Comparison of ENCODE assay signal across 28 mouse cellular contexts in the genomic region with DNA sequence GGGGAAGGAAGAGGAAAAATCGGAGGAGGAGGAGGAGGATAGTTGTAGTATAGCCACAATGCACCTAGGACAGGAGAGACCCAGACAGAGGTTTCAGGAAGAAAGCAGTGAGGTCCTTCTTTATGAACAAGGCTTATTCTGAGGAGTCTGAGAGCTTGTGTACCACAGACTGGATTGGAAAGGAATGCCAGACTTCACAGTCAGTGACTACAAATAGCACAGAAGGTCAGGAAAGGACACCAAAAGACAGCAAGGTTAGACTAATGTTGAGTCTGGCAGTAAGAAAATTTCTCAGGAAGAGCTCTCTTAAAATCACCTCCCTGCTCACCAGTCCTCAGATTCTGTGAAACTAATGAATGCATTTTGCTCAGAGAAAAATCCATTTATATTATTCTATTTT.
A peak's percentile ranks its signal among the peaks of the same experiment; 100 is the strongest.
DNase-seq lines count a peak whose midpoint lies in the region; ATAC-seq and TF ChIP-seq lines count a peak whose summit lies in the region.
"Had no signal": no experiment of that assay in that cellular context is flagged by ENCODE, and none has a peak within 500 bp of the region (broad histone marks: within the 10 kb centered on the region; RNA-seq: fewer than 3 reads in every experiment).

No protein-coding gene starts in this region.

- TF ChIP-seq EP300 in heart, adult 2 months (IDR thresholded peaks at IDR 0.05; ENCODE audit: insufficient read depth, low read depth, low read length): no peak
- TF ChIP-seq EP300 in heart, postnatal 0 days (IDR thresholded peaks at IDR 0.05; ENCODE audit: low read depth): no peak

- H3K4me1 ChIP-seq in heart, adult 2 months (ENCODE audit: control insufficient read depth, insufficient read depth, low read length): no peaks in the 10 kb centered on the region
- H3K4me1 ChIP-seq in heart, embryonic 10.5 days: peaks cover 3% of the 10 kb centered on the region; the same call in 1 of the 2 replicates
- no peaks in the 10 kb centered on the region for H3K4me1 ChIP-seq in heart, embryonic 11.5 days (ENCODE audit: control insufficient read depth, insufficient read depth, low read length)
- H3K4me1 ChIP-seq in heart, postnatal 0 days (ENCODE audit: control insufficient read depth, insufficient read depth): 0 out of 2 replicates have a peak, but pooled peaks cover 2% of the 10 kb centered on the region
- H3K4me1 ChIP-seq: embryonic facial prominence, embryonic 10.5 days; embryonic facial prominence, embryonic 13.5 days; forebrain, embryonic 12.5 days; forebrain, embryonic 15.5 days had no signal

- no peak for ATAC-seq in heart, embryonic 11.5 days (replicated peaks; ENCODE audit: insufficient number of reproducible peaks, low FRiP score, low TSS enrichment)
- peak; percentile 90 for ATAC-seq in heart, postnatal 0 days (ENCODE audit: insufficient read depth, low read depth)
- ATAC-seq: forebrain, embryonic 15.5 days; hindbrain, postnatal 0 days; inflammation-experienced regulatory T-cells, adult 6 months; intestine, embryonic 16.5 days; Patski had no signal

- intact Hi-C loops in heart, adult 2 months (cut with DNase I): no loop called here

- DNase-seq in heart, adult 2 months: peak in 1 of 2 experiments; percentile 2
- no peak for DNase-seq in heart, adult 11 months
- no peak for DNase-seq in heart, embryonic 10.5 days (ENCODE audit: low spot score)
- DNase-seq in heart, postnatal 0 days (ENCODE audit: low spot score): peak; percentile 72
- DNase-seq in adrenal gland, postnatal 10 days: no peak
- no peak for DNase-seq in left cerebral cortex, adult 11 months (ENCODE audit: low spot score)
- DNase-seq: adrenal gland, postnatal 14 days; B cell, adult 2 months; cerebellum, adult 11-12 months; cerebellum, adult 9-11 months; cerebellum, postnatal 25 days; embryo, embryonic 11 days; gastrocnemius, postnatal 25 days; kidney, adult 18-20 months; kidney, adult 9 months had no signal

- no peak overlapping the region for H3K4me2 ChIP-seq in heart, embryonic 11.5 days
- H3K4me2 ChIP-seq in heart, postnatal 0 days (ENCODE audit: low read depth, low read length): no peak overlapping the region
- H3K4me2 ChIP-seq: embryonic facial prominence, embryonic 13.5 days; forebrain, embryonic 12.5 days; forebrain, embryonic 15.5 days; hindbrain, embryonic 14.5 days had no signal

- 63% methylated on average over 1 of the region's 1 CpGs for WGBS in heart, adult 2 months
- 62% methylated on average over 1 of the region's 1 CpGs for WGBS in heart, embryonic 10.5 days
- WGBS in heart, embryonic 11.5 days (ENCODE audit: insufficient replicate concordance): 69% methylated on average over 1 of the region's 1 CpGs
- 50% methylated on average over 1 of the region's 1 CpGs for WGBS in heart, postnatal 0 days

- H3K79me2 ChIP-seq in heart, adult 2 months (replicated peaks; ENCODE audit: control insufficient read depth, insufficient read depth, low read length): no peaks in the 10 kb centered on the region

- H3K27ac ChIP-seq in heart, adult 2 months: peak overlapping the region; percentile 79
- H3K27ac ChIP-seq in heart, embryonic 10.5 days: 0 out of 2 replicates have a peak overlapping the region, but pooled peaks have one; percentile 39
- H3K27ac ChIP-seq in heart, embryonic 11.5 days (ENCODE audit: low read depth, low read length): no peak overlapping the region
- peak overlapping the region; percentile 78 for H3K27ac ChIP-seq in heart, postnatal 0 days (ENCODE audit: low read depth)
- H3K27ac ChIP-seq: embryonic facial prominence, embryonic 10.5 days; embryonic facial prominence, embryonic 13.5 days; forebrain, embryonic 12.5 days; forebrain, embryonic 15.5 days; hindbrain, embryonic 14.5 days; hindbrain, postnatal 0 days had no signal

- 0 out of 2 replicates have a peak, but pooled peaks have one; percentile 20 for TF ChIP-seq POLR2A in heart, adult 2 months (IDR thresholded peaks at IDR 0.05; ENCODE audit: insufficient read depth, low read depth, low read length)

- TF ChIP-seq CTCF in heart, adult 2 months (IDR thresholded peaks at IDR 0.05): no peak
- TF ChIP-seq CTCF in heart, postnatal 0 days (IDR thresholded peaks at IDR 0.05; ENCODE audit: low read depth): no peak

- peaks cover 3% of the 10 kb centered on the region; the same call in 1 of the 2 replicates for H3K36me3 ChIP-seq in heart, adult 2 months (ENCODE audit: control insufficient read depth, insufficient read depth, low read length)
- H3K36me3 ChIP-seq in heart, embryonic 10.5 days: no peaks in the 10 kb centered on the region
- H3K36me3 ChIP-seq in heart, embryonic 11.5 days (ENCODE audit: control insufficient read depth, insufficient read depth, low read length): no peaks in the 10 kb centered on the region
- no peaks in the 10 kb centered on the region for H3K36me3 ChIP-seq in heart, postnatal 0 days (replicated peaks; ENCODE audit: control insufficient read depth, insufficient read depth, low read length)
- H3K36me3 ChIP-seq: embryonic facial prominence, embryonic 10.5 days; embryonic facial prominence, embryonic 13.5 days; forebrain, embryonic 12.5 days; forebrain, embryonic 15.5 days; G1E had no signal

- H3K4me3 ChIP-seq in heart, adult 2 months: no peak overlapping the region
- H3K4me3 ChIP-seq in heart, embryonic 10.5 days: no peak overlapping the region
- H3K4me3 ChIP-seq in heart, embryonic 11.5 days (ENCODE audit: low read depth, low read length): no peak overlapping the region
- H3K4me3 ChIP-seq in heart, postnatal 0 days (ENCODE audit: low read depth, low read length): no peak overlapping the region
- H3K4me3 ChIP-seq: embryonic facial prominence, embryonic 10.5 days; embryonic facial prominence, embryonic 13.5 days; erythroblast, embryonic 14.5 days; forebrain, embryonic 12.5 days; forebrain, embryonic 15.5 days had no signal

- H3K9ac ChIP-seq in heart, adult 2 months (ENCODE audit: low read depth, low read length): peak overlapping the region; percentile 53; the same call in 1 of the 2 replicates
- H3K9ac ChIP-seq in heart, embryonic 11.5 days (ENCODE audit: low read depth, low read length): no peak overlapping the region
- no peak overlapping the region for H3K9ac ChIP-seq in heart, postnatal 0 days (replicated peaks; ENCODE audit: low read depth, low read length)
- H3K9ac ChIP-seq: embryonic facial prominence, embryonic 13.5 days; forebrain, embryonic 12.5 days; forebrain, embryonic 15.5 days; hindbrain, embryonic 14.5 days had no signal

- no peaks in the 10 kb centered on the region for H3K9me3 ChIP-seq in heart, embryonic 10.5 days
- no peaks in the 10 kb centered on the region for H3K9me3 ChIP-seq in heart, embryonic 11.5 days (replicated peaks; ENCODE audit: control insufficient read depth, low read length)
- H3K9me3 ChIP-seq in heart, postnatal 0 days (replicated peaks; ENCODE audit: control insufficient read depth, low read length): no peaks in the 10 kb centered on the region
- H3K9me3 ChIP-seq: embryonic facial prominence, embryonic 10.5 days; embryonic facial prominence, embryonic 13.5 days; forebrain, embryonic 12.5 days; forebrain, embryonic 15.5 days; G1E had no signal

- no peaks in the 10 kb centered on the region for H3K27me3 ChIP-seq in heart, adult 2 months (ENCODE audit: control insufficient read depth, insufficient read depth, low read length)
- no peaks in the 10 kb centered on the region for H3K27me3 ChIP-seq in heart, embryonic 10.5 days (ENCODE audit: insufficient read depth, poor library complexity, severe bottlenecking)
- H3K27me3 ChIP-seq in heart, embryonic 11.5 days (ENCODE audit: control insufficient read depth, insufficient read depth, low read length): no peaks in the 10 kb centered on the region
- H3K27me3 ChIP-seq in heart, postnatal 0 days (ENCODE audit: control insufficient read depth, insufficient read depth, low read length): no peaks in the 10 kb centered on the region
- H3K27me3 ChIP-seq: CH12.LX; embryonic facial prominence, embryonic 13.5 days; forebrain, embryonic 12.5 days; forebrain, embryonic 15.5 days had no signal
